Mouse (Mus musculus): ENCODE data around the gene Araf. TPM values are rescaled to one million over a fixed set of nuclear protein-coding genes. Genes with fewer than 3 reads are reported as not detected.

Araf gene
- total RNA-seq, 2 experiments from 2014 or later: 16.5 to 33.5 TPM

- no peak for ATAC-seq (replicated peaks; ENCODE audit: low FRiP score, poor library complexity, severe bottlenecking)
Observed at GRCm38 (mm10) chrX:20847232-20847631, 49.6 kb downstream of the Araf start.

GRCm38 (mm10) chrX:20847816-20848215, 50.2 kb downstream of the Araf start:
- no peak for ATAC-seq (replicated peaks; ENCODE audit: low FRiP score, poor library complexity, severe bottlenecking)

DNA sequence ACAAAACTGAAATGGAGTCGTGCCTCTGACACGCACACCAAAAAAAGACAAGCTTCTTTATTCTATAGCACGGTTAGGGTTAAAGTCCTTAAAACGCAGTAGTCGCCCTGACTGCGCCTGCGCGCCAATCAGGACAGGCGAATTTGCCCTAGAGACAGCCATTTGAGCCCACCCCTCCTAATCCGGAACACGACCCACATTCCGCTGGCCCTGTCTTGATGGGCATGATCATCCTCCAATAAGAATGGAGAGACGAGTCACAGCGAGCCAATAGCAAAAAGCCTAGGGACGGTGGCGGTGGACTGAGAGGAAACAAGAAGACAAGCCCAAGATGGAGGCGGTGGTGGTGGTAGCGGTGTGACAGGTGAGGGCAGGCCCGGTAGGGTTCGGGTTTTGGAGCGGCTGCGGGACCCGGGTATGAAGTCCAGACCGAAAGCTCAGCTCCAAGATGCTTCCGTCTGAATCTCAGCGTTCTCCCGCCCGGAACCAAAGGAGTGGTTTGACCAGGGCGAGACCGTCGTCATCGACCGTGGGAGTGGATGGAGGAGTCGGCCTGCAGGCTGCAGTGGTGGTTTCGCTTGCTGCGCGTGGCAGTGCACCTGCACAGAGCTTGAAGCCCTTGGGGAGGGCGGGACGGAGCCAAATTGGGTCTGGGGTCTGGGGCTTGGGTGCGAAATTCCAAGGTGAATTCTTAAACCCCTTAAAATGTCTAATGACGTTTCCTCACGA, 50.8 kb downstream of the Araf start:
- ATAC-seq (replicated peaks; ENCODE audit: low FRiP score, poor library complexity, severe bottlenecking): peak; percentile 99

DNA sequence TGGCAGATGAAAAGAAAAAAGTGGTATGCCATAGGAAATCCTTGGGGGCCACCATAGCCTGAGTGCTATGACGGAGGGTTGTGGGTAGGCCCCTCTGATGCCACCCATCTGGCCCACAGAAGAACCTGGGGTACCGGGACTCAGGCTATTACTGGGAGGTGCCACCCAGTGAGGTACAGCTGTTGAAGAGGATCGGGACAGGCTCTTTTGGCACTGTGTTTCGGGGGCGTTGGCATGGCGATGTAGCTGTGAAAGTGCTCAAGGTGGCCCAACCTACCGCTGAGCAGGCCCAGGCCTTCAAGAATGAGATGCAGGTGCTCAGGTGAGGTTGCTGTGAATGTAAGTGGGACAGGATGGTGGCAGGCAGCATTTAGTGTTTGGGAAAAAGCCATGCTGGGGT, 56.2 kb downstream of the Araf start:
- no peak for ATAC-seq (replicated peaks; ENCODE audit: low FRiP score, poor library complexity, severe bottlenecking)

GRCm38 (mm10) chrX:20861453-20862104, 64.0 kb downstream of the Araf start:
- ATAC-seq (replicated peaks; ENCODE audit: low FRiP score, poor library complexity, severe bottlenecking): no peak

GRCm38 (mm10) chrX:20862105-20863065, 64.8 kb downstream of the Araf start:
- no peak; the same call in 1 of the 2 replicates for ATAC-seq (replicated peaks; ENCODE audit: low FRiP score, poor library complexity, severe bottlenecking)

- ATAC-seq (replicated peaks; ENCODE audit: low FRiP score, poor library complexity, severe bottlenecking): no peak
Observed at GRCm38 (mm10) chrX:20863161-20864101, 65.8 kb downstream of the Araf start.

GRCm38 (mm10) chrX:20868091-20868490, 70.5 kb downstream of the Araf start:
- ATAC-seq (replicated peaks; ENCODE audit: low FRiP score, poor library complexity, severe bottlenecking): no peak

- ATAC-seq (replicated peaks; ENCODE audit: low FRiP score, poor library complexity, severe bottlenecking): no peak
Observed at GRCm38 (mm10) chrX:20869203-20869602, 71.6 kb downstream of the Araf start.

GRCm38 (mm10) chrX:20869962-20870513, 72.4 kb downstream of the Araf start, which contains the start of gene Timp1:
TSS of gene Timp1 (plus strand) at chrX:20870166.
- ATAC-seq (replicated peaks; ENCODE audit: low FRiP score, poor library complexity, severe bottlenecking): no peak

- no peak for ATAC-seq (replicated peaks; ENCODE audit: low FRiP score, poor library complexity, severe bottlenecking)
Observed at GRCm38 (mm10) chrX:20872928-20873500, 75.4 kb downstream of the Araf start.

GRCm38 (mm10) chrX:20875241-20875640, 77.6 kb downstream of the Araf start:
- ATAC-seq (replicated peaks; ENCODE audit: low FRiP score, poor library complexity, severe bottlenecking): no peak

GRCm38 (mm10) chrX:20910074-20910473, 112.5 kb downstream of the Araf start:
- peak; percentile 78 for ATAC-seq (replicated peaks; ENCODE audit: low FRiP score, poor library complexity, severe bottlenecking)

Other genes starting within 250 kb of the Araf start
- gene Rgn, start 248.0 kb upstream of the Araf start, total RNA-seq (2015; ENCODE audit: low replicate concordance): not detected in 2 replicates
- not detected in 2 replicates for gene Rgn, start 248.0 kb upstream of the Araf start, total RNA-seq (2017; ENCODE audit: low replicate concordance)
- 28.5 and 33.5 TPM in 2 replicates for gene Rbm10, start 180.3 kb upstream of the Araf start, total RNA-seq (2015; ENCODE audit: low replicate concordance)
- 38.0 and 51.6 TPM in 2 replicates for gene Rbm10, start 180.3 kb upstream of the Araf start, total RNA-seq (2017; ENCODE audit: low replicate concordance)
- gene Ndufb11, start 180.2 kb upstream of the Araf start, total RNA-seq (2015; ENCODE audit: low replicate concordance): 87.2 and 95.9 TPM in 2 replicates
- 30.8 and 55.7 TPM in 2 replicates for gene Ndufb11, start 180.2 kb upstream of the Araf start, total RNA-seq (2017; ENCODE audit: low replicate concordance)
- gene Uba1, start 139.5 kb upstream of the Araf start, total RNA-seq (2015; ENCODE audit: low replicate concordance): 59.9 and 60.9 TPM in 2 replicates
- gene Uba1, start 139.5 kb upstream of the Araf start, total RNA-seq (2017; ENCODE audit: low replicate concordance): 62.3 and 63.2 TPM in 2 replicates
- gene Cdk16, start 109.9 kb upstream of the Araf start, total RNA-seq (2015; ENCODE audit: low replicate concordance): 112 and 120 TPM in 2 replicates
- gene Cdk16, start 109.9 kb upstream of the Araf start, total RNA-seq (2017; ENCODE audit: low replicate concordance): 56.3 and 60.6 TPM in 2 replicates
- gene Usp11, start 93.9 kb upstream of the Araf start, total RNA-seq (2015; ENCODE audit: low replicate concordance): 2.9 and 3.6 TPM in 2 replicates
- gene Usp11, start 93.9 kb upstream of the Araf start, total RNA-seq (2017; ENCODE audit: low replicate concordance): 0.64 and 6.4 TPM in 2 replicates
- not detected in 2 replicates for gene Timp1, start 72.4 kb downstream of the Araf start, total RNA-seq (2015; ENCODE audit: low replicate concordance)
- gene Timp1, start 72.4 kb downstream of the Araf start, total RNA-seq (2017; ENCODE audit: low replicate concordance): not detected in 2 replicates
- gene Syn1, start 123.2 kb downstream of the Araf start, total RNA-seq (2015; ENCODE audit: low replicate concordance): 1.3 and 1.8 TPM in 2 replicates
- gene Syn1, start 123.2 kb downstream of the Araf start, total RNA-seq (2017; ENCODE audit: low replicate concordance): not detected in 2 replicates
- 31.4 and 34.8 TPM in 2 replicates for gene Cfp, start 133.7 kb downstream of the Araf start, total RNA-seq (2015; ENCODE audit: low replicate concordance)
- gene Cfp, start 133.7 kb downstream of the Araf start, total RNA-seq (2017; ENCODE audit: low replicate concordance): 13.2 and 19.8 TPM in 2 replicates
- 1.4 and 2.5 TPM in 2 replicates for gene Elk1, start 152.8 kb downstream of the Araf start, total RNA-seq (2015; ENCODE audit: low replicate concordance)
- 0.53 and 2.1 TPM in 2 replicates for gene Elk1, start 152.8 kb downstream of the Araf start, total RNA-seq (2017; ENCODE audit: low replicate concordance)
- 10.1 and 26.7 TPM in 2 replicates for gene Uxt, start 164.2 kb downstream of the Araf start, total RNA-seq (2015; ENCODE audit: low replicate concordance)
- 5.7 and 17.1 TPM in 2 replicates for gene Uxt, start 164.2 kb downstream of the Araf start, total RNA-seq (2017; ENCODE audit: low replicate concordance)

All from erythroid progenitor cell, adult 5-6 weeks (primary cell).